8 mouse cellular contexts compared by ENCODE assay signal in the genomic region with DNA sequence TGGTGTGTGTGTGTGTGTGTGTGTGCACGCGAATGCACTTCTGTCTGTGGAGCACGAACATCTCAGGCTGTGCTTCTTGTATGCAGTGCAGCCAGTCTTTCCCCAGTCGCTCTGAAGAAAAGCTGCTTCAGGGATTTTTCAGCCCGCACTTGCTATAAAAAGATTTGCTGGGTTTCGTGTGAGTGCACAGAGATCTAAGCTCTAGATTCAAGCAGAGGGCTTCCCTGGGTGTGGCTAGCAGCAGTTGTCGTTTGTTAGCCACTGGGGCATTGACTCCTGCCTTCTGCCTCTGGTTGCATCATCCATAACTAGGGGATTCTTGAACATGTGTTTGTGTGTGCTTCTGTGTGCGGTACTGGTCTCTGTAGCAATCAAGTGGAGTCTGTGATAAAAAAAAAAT.
A peak's percentile ranks its signal among the peaks of the same experiment; 100 is the strongest.
DNase-seq lines count a peak whose midpoint lies in the region; ATAC-seq lines count a peak whose summit lies in the region.

No protein-coding gene starts in this region.

- peak overlapping the region; percentile 40 for H3K4me2 ChIP-seq in lung, embryonic 15.5 days
- H3K4me2 ChIP-seq in intestine, embryonic 15.5 days (replicated peaks) = peak overlapping the region; percentile 38; the same call in 1 of the 2 replicates
- H3K4me2 ChIP-seq in stomach, embryonic 15.5 days = peak overlapping the region; percentile 31

- ATAC-seq in CD4-positive, CD25-positive, alpha-beta regulatory T cell, adult 4 months = no peak
- ATAC-seq in lung, embryonic 15.5 days (ENCODE audit: borderline replicate concordance, extremely low read depth, low FRiP score, low TSS enrichment) = no peak
- no peak for ATAC-seq in intestine, embryonic 15.5 days
- no peak for ATAC-seq in stomach, embryonic 15.5 days (ENCODE audit: insufficient read depth, low FRiP score, low read depth)
- ATAC-seq in inflammation-experienced regulatory T-cells, adult 6 months = no peak

- H3K4me1 ChIP-seq in lung, embryonic 15.5 days = peaks cover 43% of the 10 kb centered on the region
- H3K4me1 ChIP-seq in intestine, embryonic 15.5 days (replicated peaks) = peaks cover 19% of the 10 kb centered on the region; the same call in 1 of the 2 replicates
- H3K4me1 ChIP-seq in stomach, embryonic 15.5 days = peaks cover 16% of the 10 kb centered on the region

- H3K9me3 ChIP-seq in lung, embryonic 15.5 days = no peaks in the 10 kb centered on the region
- H3K9me3 ChIP-seq in intestine, embryonic 15.5 days = no peaks in the 10 kb centered on the region
- H3K9me3 ChIP-seq in stomach, embryonic 15.5 days = no peaks in the 10 kb centered on the region

- no peak overlapping the region for H3K4me3 ChIP-seq in lung, embryonic 15.5 days
- H3K4me3 ChIP-seq in intestine, embryonic 15.5 days (replicated peaks) = no peak overlapping the region
- no peak overlapping the region for H3K4me3 ChIP-seq in stomach, embryonic 15.5 days (replicated peaks)

- H3K36me3 ChIP-seq in lung, embryonic 15.5 days = no peaks in the 10 kb centered on the region
- no peaks in the 10 kb centered on the region for H3K36me3 ChIP-seq in intestine, embryonic 15.5 days
- no peaks in the 10 kb centered on the region for H3K36me3 ChIP-seq in stomach, embryonic 15.5 days

- WGBS in lung, embryonic 15.5 days = 40% methylated on average over 8 of the region's 8 CpGs
- 53% methylated on average over 8 of the region's 8 CpGs for WGBS in intestine, embryonic 15.5 days
- WGBS in stomach, embryonic 15.5 days = 48% methylated on average over 8 of the region's 8 CpGs

- DNase-seq in CD4-positive, CD25-positive, alpha-beta regulatory T cell, adult 2 months (ENCODE audit: low read depth, low spot score) = peak; percentile 27
- DNase-seq in lung, postnatal 36 days = no peak
- DNase-seq in urinary bladder, postnatal 10 days (ENCODE audit: low spot score) = no peak

- no peak overlapping the region for H3K27ac ChIP-seq in lung, embryonic 15.5 days
- no peak overlapping the region for H3K27ac ChIP-seq in intestine, embryonic 15.5 days
- no peak overlapping the region for H3K27ac ChIP-seq in stomach, embryonic 15.5 days

- H3K9ac ChIP-seq in lung, embryonic 15.5 days = no peak overlapping the region
- H3K9ac ChIP-seq in intestine, embryonic 15.5 days = no peak overlapping the region; the same call in 1 of the 2 replicates
- H3K9ac ChIP-seq in stomach, embryonic 15.5 days = no peak overlapping the region

- no peaks in the 10 kb centered on the region for H3K27me3 ChIP-seq in lung, embryonic 15.5 days
- no peaks in the 10 kb centered on the region for H3K27me3 ChIP-seq in intestine, embryonic 15.5 days (replicated peaks)
- H3K27me3 ChIP-seq in stomach, embryonic 15.5 days (replicated peaks) = no peaks in the 10 kb centered on the region
